ENCODE assay signal across 8 mouse cellular contexts in the genomic region with DNA sequence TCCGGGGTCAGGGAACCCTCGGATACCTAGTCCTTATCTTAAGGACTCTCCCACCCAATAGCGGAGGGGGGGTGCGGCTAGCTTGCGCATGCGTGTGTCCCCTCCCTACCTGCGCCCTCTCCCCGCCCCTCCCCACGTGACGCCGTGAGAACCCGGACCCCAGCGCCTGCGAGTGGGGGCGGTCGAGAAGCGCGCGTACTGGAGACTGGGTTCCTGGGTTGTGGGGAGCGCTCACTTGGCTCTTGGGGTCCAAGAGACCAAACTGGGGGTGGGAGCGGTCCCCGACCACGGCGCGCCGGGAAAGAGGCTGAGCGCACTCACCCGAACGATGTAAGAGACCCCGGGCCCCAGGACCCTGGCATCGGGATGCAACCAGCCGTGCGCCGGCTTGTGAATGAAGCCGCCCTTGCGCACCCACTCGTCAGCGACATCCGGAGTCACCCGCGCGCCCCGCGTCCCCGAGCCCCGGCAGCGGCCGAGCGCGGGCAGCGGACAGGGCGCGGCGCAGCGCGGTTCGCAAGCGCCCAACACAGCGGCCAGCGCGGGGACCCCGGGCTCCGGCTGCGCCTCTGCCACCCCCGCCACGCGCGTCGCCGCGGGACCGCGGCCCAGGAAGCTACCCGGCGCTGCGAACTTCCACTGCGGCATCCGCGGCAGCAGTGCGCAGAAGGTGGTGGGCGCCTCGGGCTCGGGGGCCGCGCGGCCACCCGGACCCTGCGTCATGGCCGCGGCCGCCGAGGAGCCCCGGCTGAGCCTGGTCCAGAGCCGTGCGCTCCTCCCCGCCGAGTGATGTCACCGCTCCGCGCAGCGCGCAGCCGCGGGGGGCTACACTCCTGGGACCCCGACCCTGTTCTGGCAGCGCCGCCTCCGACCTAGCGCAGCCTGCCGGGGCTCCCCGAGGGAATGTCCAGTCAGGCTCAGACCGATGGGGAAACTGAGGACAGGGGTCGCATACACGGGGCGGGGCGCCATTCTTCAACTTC. TPM values are rescaled to one million over a fixed set of nuclear protein-coding genes. Genes with fewer than 3 reads are reported as not detected.
DNase-seq lines count a peak whose midpoint lies in the region; ATAC-seq lines count a peak whose summit lies in the region.

A gene (minus strand): TSS at position 791 of the 983 bp plus-strand sequence.

- H3K4me3 ChIP-seq in hindbrain, embryonic 14.5 days (replicated peaks; ENCODE audit: low read length): peak within 1 kb of the TSS; percentile 88
- H3K4me3 ChIP-seq in limb, embryonic 12.5 days (replicated peaks): peak within 1 kb of the TSS; percentile 83
- peak within 1 kb of the TSS; percentile 79 for H3K4me3 ChIP-seq in neural tube, embryonic 14.5 days (ENCODE audit: low read depth, low read length)

- WGBS in hindbrain, embryonic 14.5 days: under 1% methylated on average over 102 of the region's 116 CpGs
- WGBS in limb, embryonic 12.5 days: under 1% methylated on average over 113 of the region's 116 CpGs
- under 1% methylated on average over 103 of the region's 116 CpGs for WGBS in neural tube, embryonic 14.5 days

- DNase-seq in adrenal gland, adult 2 months: peak; percentile 21
- no peak for DNase-seq in adrenal gland, adult 8-10 months
- DNase-seq in cerebellum, adult 18-20 months: peak; percentile 86 to 87
- peak; percentile 65 for DNase-seq in forelimb bud, embryonic 11.5 days (ENCODE audit: low read depth, low spot score)
- DNase-seq in hindbrain, embryonic 14.5 days (ENCODE audit: low spot score): peak; percentile 84
- no peak for DNase-seq in spleen, postnatal 4 days (ENCODE audit: low spot score in 2 of 2)

- H3K9me3 ChIP-seq in hindbrain, embryonic 14.5 days (ENCODE audit: control insufficient read depth, low read length): no peaks in the 10 kb centered on the region
- 0 out of 2 replicates have a peak, but pooled peaks cover 2% of the 10 kb centered on the region for H3K9me3 ChIP-seq in limb, embryonic 12.5 days
- H3K9me3 ChIP-seq in neural tube, embryonic 14.5 days (ENCODE audit: control insufficient read depth, low read length): no peaks in the 10 kb centered on the region

- peak within 1 kb of the TSS; percentile 97 for H3K9ac ChIP-seq in hindbrain, embryonic 14.5 days
- peak within 1 kb of the TSS; percentile 83 for H3K9ac ChIP-seq in limb, embryonic 12.5 days (replicated peaks)
- H3K9ac ChIP-seq in neural tube, embryonic 14.5 days (replicated peaks; ENCODE audit: low read depth, low read length): peak within 1 kb of the TSS; percentile 89

- peak within 1 kb of the TSS; percentile 95 for H3K27ac ChIP-seq in hindbrain, embryonic 14.5 days
- H3K27ac ChIP-seq in limb, embryonic 12.5 days: peak within 1 kb of the TSS; percentile 66; the same call in 1 of the 2 replicates
- H3K27ac ChIP-seq in neural tube, embryonic 14.5 days (ENCODE audit: low read depth, low read length): peak within 1 kb of the TSS; percentile 94

- no peaks in the 10 kb centered on the region for H3K36me3 ChIP-seq in hindbrain, embryonic 14.5 days (replicated peaks; ENCODE audit: control insufficient read depth, insufficient read depth)
- H3K36me3 ChIP-seq in limb, embryonic 12.5 days: no peaks in the 10 kb centered on the region
- H3K36me3 ChIP-seq in neural tube, embryonic 14.5 days (ENCODE audit: control insufficient read depth, insufficient read depth, low read length): no peaks in the 10 kb centered on the region

- no peaks in the 10 kb centered on the region for H3K27me3 ChIP-seq in hindbrain, embryonic 14.5 days (ENCODE audit: control insufficient read depth, insufficient read depth, low read length)
- H3K27me3 ChIP-seq in limb, embryonic 12.5 days: peaks cover 45% of the 10 kb centered on the region
- peaks cover 8% of the 10 kb centered on the region; the same call in 1 of the 2 replicates for H3K27me3 ChIP-seq in neural tube, embryonic 14.5 days (ENCODE audit: control insufficient read depth, insufficient read depth, low read length)

- peak within 1 kb of the TSS; percentile 85 for H3K4me2 ChIP-seq in hindbrain, embryonic 14.5 days (replicated peaks)
- H3K4me2 ChIP-seq in limb, embryonic 12.5 days: peak within 1 kb of the TSS; percentile 90
- H3K4me2 ChIP-seq in neural tube, embryonic 14.5 days (ENCODE audit: low read depth, low read length): peak within 1 kb of the TSS; percentile 78

- peak; percentile 85 for ATAC-seq in hindbrain, embryonic 14.5 days (ENCODE audit: low FRiP score)
- peak; percentile 67 for ATAC-seq in limb, embryonic 12.5 days (ENCODE audit: insufficient number of reproducible peaks, insufficient read depth, low FRiP score, low TSS enrichment, low read depth)
- ATAC-seq in neural tube, embryonic 14.5 days (ENCODE audit: low read depth): peak; percentile 91

- H3K4me1 ChIP-seq in hindbrain, embryonic 14.5 days (replicated peaks; ENCODE audit: control insufficient read depth, insufficient read depth, low read length): peaks cover 10% of the 10 kb centered on the region
- H3K4me1 ChIP-seq in limb, embryonic 12.5 days (replicated peaks): peaks cover 28% of the 10 kb centered on the region
- peaks cover 13% of the 10 kb centered on the region; the same call in 1 of the 2 replicates for H3K4me1 ChIP-seq in neural tube, embryonic 14.5 days (ENCODE audit: control insufficient read depth, insufficient read depth, low read length)

RNA-seq across cellular contexts. Expression of the gene that starts here (rescaled TPM):
- total RNA-seq in adrenal gland, adult 2 months (2021): 1 to 10 TPM; 2.0 to 6.7 TPM
- polyA plus RNA-seq in adrenal gland, adult 2 months (2012; rRNA removed): 4.8 and 9.1 TPM in 2 replicates
- total RNA-seq in adrenal gland, adult 8-10 months (2022): 10 to 100 TPM in 1 of 4 experiments, 1 to 10 TPM in 3; 3.6 to 11.4 (median 6.0) TPM
- 19.8 and 20.8 TPM in 2 replicates for polyA plus RNA-seq in hindbrain, embryonic 14.5 days (2014; fragmentation: Nextera tagmentation; extraction: Ambion mirVana)
- polyA plus RNA-seq in limb, embryonic 12.5 days (2016; fragmentation: Nextera tagmentation; extraction: Ambion mirVana): 12.0 and 12.2 TPM in 2 replicates
- polyA plus RNA-seq in neural tube, embryonic 14.5 days (2014; fragmentation: Nextera tagmentation; extraction: Ambion mirVana): 16.7 and 22.8 TPM in 2 replicates

Comparison
In these comparisons a context has a peak if more than half of its experiments do, and no peak if none do; other contexts are left out.
1. DNase-seq: peak in adrenal gland, adult 2 months (single experiment), cerebellum, adult 18-20 months (2 of 2), forelimb bud, embryonic 11.5 days (single experiment) and hindbrain, embryonic 14.5 days (single experiment); none in adrenal gland, adult 8-10 months (single experiment) and spleen, postnatal 4 days (0 of 2).
2. Peak in every context shown above with its lines, with median percentiles within 50 percentile points of each other: ATAC-seq, H3K27ac ChIP-seq, H3K4me2 ChIP-seq, H3K4me3 ChIP-seq and H3K9ac ChIP-seq.